Mouse (Mus musculus) C2C12 (cell line): ENCODE data around the gene Ankrd13b.

Experiments used
- CEBPB ChIP-seq: IDR thresholded peaks from one replicate; pipeline ENCODE4 v1.6.1; 2011; ENCODE audit warnings: low read depth, mild to moderate bottlenecking, control low read depth, moderate library complexity
- CTCF ChIP-seq: IDR thresholded peaks from one replicate; pipeline ENCODE4 v1.5.1; 2011; ENCODE audit not compliant: control insufficient read depth, insufficient read depth, insufficient read length
- FOSL1 ChIP-seq: IDR thresholded peaks from one replicate; pipeline ENCODE4 v1.8.0; 2011; ENCODE audit warnings: mild to moderate bottlenecking, low read length; ENCODE audit not compliant: poor library complexity, insufficient read depth, severe bottlenecking
- MAX ChIP-seq: IDR thresholded peaks from one replicate; pipeline ENCODE4 v1.6.1; 2011; ENCODE audit warnings: mild to moderate bottlenecking, control low read depth
- MYOD1 ChIP-seq: IDR thresholded peaks from one replicate; pipeline ENCODE4 v1.6.1; 2011; ENCODE audit warnings: low read depth; ENCODE audit not compliant: control insufficient read depth, insufficient read length
- MYOG ChIP-seq: IDR thresholded peaks from one replicate; pipeline ENCODE4 v1.6.1; 2011; ENCODE audit not compliant: control insufficient read depth, insufficient read length; ENCODE audit errors: extremely low read depth
- USF1 ChIP-seq: IDR thresholded peaks from one replicate; pipeline ENCODE4 v1.6.1; 2011; ENCODE audit warnings: low read depth, mild to moderate bottlenecking, control low read depth, moderate library complexity

GRCm38 (mm10) chr11:77465111-77465510 is 24.4 kb downstream of the Ankrd13b start:
- TF ChIP-seq CTCF (no peak), MYOG (no peak), USF1 (no peak), MAX (no peak), MYOD1 (no peak), FOSL1 (no peak), CEBPB (no peak)
